Mouse (Mus musculus) midbrain, postnatal 0 days (tissue): Measurements from ENCODE around the gene Cadm1. TPM values are rescaled to one million over a fixed set of nuclear protein-coding genes. Genes with fewer than 3 reads are reported as not detected.

Experiments used
- ATAC-seq: fragments of 200-750 bp; cut with Nextera tagmentation; 2 replicates; pipeline ENCODE4 v1.8.0; 2017; ENCODE audit warnings: moderate number of reproducible peaks, mild to moderate bottlenecking, moderate TSS enrichment, moderate library complexity; ENCODE audit not compliant: low FRiP score
- DNase-seq: peaks from one replicate; pipeline ENCODE4 v3.0.0-alpha.2; 2015; ENCODE audit warnings: low spot score
- H3K27ac ChIP-seq: fragments of 300-500 bp; sonication (generic); 2 replicates; pipeline ENCODE4 v1.5.1; 2014; ENCODE audit warnings: low read depth, mild to moderate bottlenecking, low read length, mixed read lengths
- H3K27me3 ChIP-seq: fragments of 300-500 bp; sonication (generic); 2 replicates; pipeline ENCODE4 v1.6.1; 2014; ENCODE audit warnings: low read length, control low read depth, mixed read lengths; ENCODE audit not compliant: insufficient read depth
- H3K36me3 ChIP-seq: fragments of 300-500 bp; sonication (generic); 2 replicates; pipeline ENCODE4 v1.6.1; 2014; ENCODE audit warnings: low read length, control low read depth, mixed read lengths; ENCODE audit not compliant: insufficient read depth
- H3K4me1 ChIP-seq: fragments of 300-500 bp; sonication (generic); 2 replicates; pipeline ENCODE4 v1.6.1; 2014; ENCODE audit warnings: mild to moderate bottlenecking, control low read depth, antibody characterized with exemption, low read length, mixed read lengths; ENCODE audit not compliant: insufficient read depth
- H3K4me2 ChIP-seq: fragments of 300-500 bp; sonication (generic); 2 replicates; pipeline ENCODE4 v1.6.1; 2014; ENCODE audit warnings: low read depth, mild to moderate bottlenecking, low read length, mixed read lengths; ENCODE audit not compliant: poor library complexity, severe bottlenecking
- H3K4me3 ChIP-seq: fragments of 300-500 bp; sonication (generic); 2 replicates; pipeline ENCODE4 v1.5.1; 2014; ENCODE audit warnings: low read depth, mild to moderate bottlenecking, low read length, moderate library complexity
- H3K9ac ChIP-seq: fragments of 300-500 bp; sonication (generic); replicated peaks from 2 replicates; pipeline ENCODE4 v1.6.1; 2014; ENCODE audit warnings: mild to moderate bottlenecking, low read length, moderate library complexity, mixed read lengths; ENCODE audit not compliant: poor library complexity, severe bottlenecking
- H3K9me3 ChIP-seq: fragments of 300-500 bp; sonication (generic); 2 replicates; pipeline ENCODE4 v1.6.1; 2016; ENCODE audit warnings: low read length, control low read depth
- CTCF ChIP-seq: IDR thresholded peaks from 2 replicates; pipeline ENCODE4 v1.5.1; 2016; ENCODE audit warnings: antibody characterized with exemption, mild to moderate bottlenecking
- WGBS: fragments of 180-500 bp; shearing (Covaris S2); extraction: QIAGEN DNeasy Blood & Tissue Kit; methylation state at CpG from one replicate; pipeline ENCODE4 v1.1.7; 2014; 5-methylcytosine and 5-hydroxymethylcytosine counted together
- polyA plus RNA-seq: library from polyadenylated mRNA; unstranded; fragments of >200 nt; fragmentation: Nextera tagmentation; extraction: Ambion mirVana; gene quantifications from 2 replicates; pipeline ENCODE4 v1.2.1, GENCODE M21; 2015
- total RNA-seq: library from RNA; depleted of rRNA; stranded (reverse); fragments of >200 nt; gene quantifications from 2 replicates; pipeline ENCODE4 v1.2.3, GENCODE M21; 2014

Cadm1 gene
- total and polyA plus RNA-seq, 2 experiments from 2014 or later: 200 to 367 TPM

- Histone ChIP-seq H3K4me3 (no peak overlapping the region), H3K4me1 (0 out of 2 replicates have a peak, but pooled peaks cover 2% of the 10 kb centered on the region), H3K4me2 (no peak overlapping the region), H3K36me3 (no peaks in the 10 kb centered on the region), H3K9ac (no peak overlapping the region), H3K9me3 (no peaks in the 10 kb centered on the region), H3K27ac (no peak overlapping the region), H3K27me3 (no peaks in the 10 kb centered on the region)
- DNase-seq (no peak), ATAC-seq (no peak)
- no peak for TF ChIP-seq CTCF
- WGBS: 74% methylated on average over 3 of the region's 3 CpGs
Observed at GRCm38 (mm10) chr9:47744916-47745315, 214.9 kb downstream of the Cadm1 start.

- TF ChIP-seq CTCF: no peak
- ATAC-seq (no peak), DNase-seq (no peak)
- H3K27ac ChIP-seq: no peak overlapping the region
- H3K4me3 ChIP-seq: no peak overlapping the region
- H3K4me2 ChIP-seq: no peak overlapping the region
- no peak overlapping the region for H3K9ac ChIP-seq
- H3K9me3 ChIP-seq: no peaks in the 10 kb centered on the region
- WGBS: 88% methylated on average over 7 of the region's 7 CpGs
- H3K27me3 ChIP-seq: no peaks in the 10 kb centered on the region
- H3K4me1 ChIP-seq: 0 out of 2 replicates have a peak, but pooled peaks cover 2% of the 10 kb centered on the region
- no peaks in the 10 kb centered on the region for H3K36me3 ChIP-seq
Observed at GRCm38 (mm10) chr9:47745716-47746115, 215.7 kb downstream of the Cadm1 start.

- no peak overlapping the region for H3K4me3 ChIP-seq
- no peaks in the 10 kb centered on the region for H3K4me1 ChIP-seq
- 63% methylated on average over 5 of the region's 5 CpGs for WGBS
- H3K9ac ChIP-seq: no peak overlapping the region
- TF ChIP-seq CTCF: no peak
- no peaks in the 10 kb centered on the region for H3K27me3 ChIP-seq
- DNase-seq (no peak), ATAC-seq (no peak)
- H3K36me3 ChIP-seq: no peaks in the 10 kb centered on the region
- H3K9me3 ChIP-seq: no peaks in the 10 kb centered on the region
- no peak overlapping the region for H3K4me2 ChIP-seq
- H3K27ac ChIP-seq: no peak overlapping the region
Observed at GRCm38 (mm10) chr9:47749160-47749559, 219.2 kb downstream of the Cadm1 start.

- Histone ChIP-seq H3K36me3 (no peaks in the 10 kb centered on the region), H3K9ac (no peak overlapping the region), H3K27me3 (no peaks in the 10 kb centered on the region), H3K9me3 (no peaks in the 10 kb centered on the region), H3K4me2 (no peak overlapping the region), H3K27ac (no peak overlapping the region), H3K4me1 (no peaks in the 10 kb centered on the region), H3K4me3 (no peak overlapping the region)
- no peak for DNase-seq
- no peak for ATAC-seq
- TF ChIP-seq CTCF: no peak
- 46% methylated on average over 5 of the region's 5 CpGs for WGBS
Observed at GRCm38 (mm10) chr9:47752516-47752915, 222.5 kb downstream of the Cadm1 start.

GRCm38 (mm10) chr9:47753127-47753526, 223.2 kb downstream of the Cadm1 start:
- no peaks in the 10 kb centered on the region for H3K4me1 ChIP-seq
- WGBS: 66% methylated on average over 7 of the region's 7 CpGs
- ATAC-seq (no peak), DNase-seq (peak; percentile 65)
- H3K9ac ChIP-seq: no peak overlapping the region
- no peak for TF ChIP-seq CTCF
- H3K4me3 ChIP-seq: no peak overlapping the region
- H3K9me3 ChIP-seq: no peaks in the 10 kb centered on the region
- no peaks in the 10 kb centered on the region for H3K36me3 ChIP-seq
- H3K27me3 ChIP-seq: no peaks in the 10 kb centered on the region
- H3K27ac ChIP-seq: no peak overlapping the region
- H3K4me2 ChIP-seq: no peak overlapping the region

GRCm38 (mm10) chr9:47755119-47755518, 225.1 kb downstream of the Cadm1 start:
- DNase-seq (peak; percentile 39), ATAC-seq (no peak)
- WGBS: 47% methylated on average over 12 of the region's 12 CpGs
- Histone ChIP-seq H3K36me3 (no peaks in the 10 kb centered on the region), H3K4me2 (no peak overlapping the region), H3K9ac (no peak overlapping the region), H3K4me1 (no peaks in the 10 kb centered on the region; the same call in 1 of the 2 replicates), H3K9me3 (no peaks in the 10 kb centered on the region), H3K4me3 (no peak overlapping the region), H3K27me3 (no peaks in the 10 kb centered on the region), H3K27ac (no peak overlapping the region)
- no peak for TF ChIP-seq CTCF
